Mouse (Mus musculus) myocyte (in vitro differentiated cells): ENCODE results near the gene Cela3b.
A peak's percentile ranks its signal among the peaks of the same experiment; 100 is the strongest.

Experiments
- CEBPB ChIP-seq: IDR thresholded peaks from 2 replicates; pipeline ENCODE4 v1.6.1; 2011; ENCODE audit warnings: mild to moderate bottlenecking, moderate library complexity; ENCODE audit not compliant: poor library complexity, insufficient read depth, severe bottlenecking
- E2F4 ChIP-seq: IDR thresholded peaks from one replicate; pipeline ENCODE4 v1.6.1; 2011; ENCODE audit warnings: mild to moderate bottlenecking, control low read depth, moderate library complexity; ENCODE audit not compliant: insufficient read depth
- MAX ChIP-seq: IDR thresholded peaks from one replicate; pipeline ENCODE4 v1.6.1; 2011; ENCODE audit warnings: low read depth, mild to moderate bottlenecking, control low read depth
- MYOD1 ChIP-seq, 3 experiments: IDR thresholded peaks; one replicate each; pipeline ENCODE4 v1.6.1; 2011; ENCODE audit warnings: control low read depth in 2 of 3, low read depth in 2 of 3, mild to moderate bottlenecking in 2 of 3, moderate library complexity in 1 of 3; ENCODE audit not compliant: insufficient read length in 2 of 3, control insufficient read depth in 1 of 3
- POLR2A ChIP-seq: IDR thresholded peaks from one replicate; pipeline ENCODE4 v1.6.1; 2011; ENCODE audit warnings: low read depth, mild to moderate bottlenecking, control low read depth, moderate library complexity; ENCODE audit not compliant: insufficient read length
- POLR2AphosphoS2 ChIP-seq: IDR thresholded peaks from one replicate; pipeline ENCODE4 v1.6.1; 2011; ENCODE audit warnings: low read depth, control low read depth; ENCODE audit not compliant: insufficient read length
- SRF ChIP-seq: IDR thresholded peaks from one replicate; pipeline ENCODE4 v1.6.1; 2011; ENCODE audit warnings: low read depth; ENCODE audit not compliant: control insufficient read depth, insufficient read length
- TCF12 ChIP-seq: IDR thresholded peaks from one replicate; pipeline ENCODE4 v1.6.1; 2011; ENCODE audit warnings: mild to moderate bottlenecking, control low read depth; ENCODE audit not compliant: poor library complexity, insufficient read depth, severe bottlenecking
- TCF3 ChIP-seq: IDR thresholded peaks from one replicate; pipeline ENCODE4 v1.6.1; 2011; ENCODE audit warnings: low read depth, control low read depth; ENCODE audit not compliant: insufficient read length
- USF1 ChIP-seq: IDR thresholded peaks from one replicate; pipeline ENCODE4 v1.6.1; 2011; ENCODE audit warnings: low read depth, mild to moderate bottlenecking, control low read depth, moderate library complexity

- TF ChIP-seq POLR2A (peak; percentile 26), MAX (no peak), E2F4 (no peak), TCF3 (no peak), MYOD1 (IDR thresholded peaks at IDR 0.05; ENCODE audit: control insufficient read depth in 1 of 3, insufficient read length in 2 of 3, low read depth in 2 of 3) (peak in 1 of 3 experiments; percentile 13), USF1 (no peak), SRF (no peak), TCF12 (no peak), CEBPB (no peak), POLR2AphosphoS2 (no peak)
These were observed 43.5 kb upstream of the Cela3b start for GRCm38 (mm10) chr4:137473701-137474388.
